Mouse (Mus musculus) monocyte, adult 59 days (primary cell): ENCODE results near the gene Rbbp4. TPM values are rescaled to one million over a fixed set of nuclear protein-coding genes. Genes with fewer than 3 reads are reported as not detected.

Source experiments
- total RNA-seq, 2 experiments: library from RNA; stranded (reverse); gene quantifications; one replicate each; pipeline ENCODE4 v1.2.4; 2023

The Rbbp4 gene
- total RNA-seq = 10 to 100 TPM; 91.3 to 97.8 TPM

DNA sequence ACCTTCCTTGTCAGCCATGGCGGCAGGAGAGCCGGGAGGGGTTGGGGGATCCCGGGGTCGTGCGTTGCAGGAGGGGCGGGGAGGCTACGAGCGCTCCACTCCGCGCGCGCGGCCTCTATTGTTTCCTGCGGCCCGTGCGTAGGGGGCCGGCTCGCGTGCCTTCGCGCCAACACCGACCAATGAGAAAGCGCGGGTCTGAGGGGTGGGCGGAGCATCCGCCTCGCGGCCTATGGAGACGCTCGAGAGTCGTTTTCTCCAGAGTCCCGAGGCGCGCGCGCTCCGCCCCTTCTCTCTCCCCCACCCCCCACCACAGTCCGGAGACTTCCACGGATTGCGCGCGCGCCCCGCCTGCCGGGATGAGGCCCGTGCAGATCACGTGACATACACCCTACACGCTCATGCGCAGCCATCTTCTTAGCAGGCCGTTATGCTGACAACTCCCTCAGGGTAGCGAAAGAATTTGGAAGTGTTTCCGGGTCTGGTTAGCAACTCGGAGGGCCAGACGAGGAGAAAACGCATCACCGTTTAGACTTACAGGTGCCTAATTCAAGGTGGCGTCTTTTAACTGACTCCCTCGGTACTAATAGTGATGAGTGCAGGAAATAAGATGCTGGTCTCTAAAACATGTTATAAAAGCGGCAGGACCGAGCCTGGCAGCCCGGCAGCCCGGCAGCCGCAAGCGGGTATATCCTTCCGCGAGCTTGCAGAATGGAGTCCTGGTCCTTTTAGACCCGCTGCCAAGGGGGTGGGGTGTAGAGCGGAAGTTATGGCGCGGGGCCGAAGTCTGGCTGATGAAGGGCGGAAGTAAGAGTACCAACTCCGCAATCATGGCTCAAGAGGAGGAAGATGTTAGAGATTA, at the start of gene Rbbp4, which contains the start of gene Zbtb8os:
Gene Rbbp4 (minus strand): TSS at position 155 of the 859 bp plus-strand sequence.
Gene Zbtb8os (plus strand): TSS at position 480 of the 859 bp plus-strand sequence.

GRCm38 (mm10) chr4:129377601-129378390, 42.6 kb upstream of the Rbbp4 start, which contains the start of gene Zbtb8a:
Gene Zbtb8a (minus strand): TSS chr4:129378116.

DNA sequence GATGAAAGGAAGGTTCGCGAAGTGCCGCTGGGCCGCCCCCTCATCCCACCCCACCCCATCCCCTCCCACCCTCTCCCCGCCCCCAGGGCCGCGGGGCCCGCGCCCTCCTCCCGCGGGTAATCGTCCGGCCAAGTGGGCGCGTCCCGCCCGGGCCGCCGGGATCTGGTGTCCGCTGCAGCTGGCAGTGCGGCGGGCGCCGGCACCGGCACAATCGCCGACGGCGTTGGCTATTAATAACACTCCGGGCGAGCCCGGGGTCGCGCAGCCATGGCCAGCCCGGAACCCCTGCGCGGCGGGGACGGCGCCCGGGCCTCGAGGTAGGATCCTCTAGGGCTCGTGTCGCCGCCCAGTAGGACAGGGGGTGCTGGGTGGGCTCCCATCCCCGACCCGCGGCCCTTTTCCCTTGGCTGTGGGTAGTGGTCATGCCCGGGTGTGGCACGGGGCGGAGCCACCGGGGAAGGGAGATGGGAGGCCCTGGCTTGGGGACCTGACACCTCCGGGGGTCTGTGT, 47.6 kb downstream of the Rbbp4 start, which contains the start of gene Sync:
Gene Sync (plus strand): TSS at position 146 of the 510 bp plus-strand sequence.

DNA sequence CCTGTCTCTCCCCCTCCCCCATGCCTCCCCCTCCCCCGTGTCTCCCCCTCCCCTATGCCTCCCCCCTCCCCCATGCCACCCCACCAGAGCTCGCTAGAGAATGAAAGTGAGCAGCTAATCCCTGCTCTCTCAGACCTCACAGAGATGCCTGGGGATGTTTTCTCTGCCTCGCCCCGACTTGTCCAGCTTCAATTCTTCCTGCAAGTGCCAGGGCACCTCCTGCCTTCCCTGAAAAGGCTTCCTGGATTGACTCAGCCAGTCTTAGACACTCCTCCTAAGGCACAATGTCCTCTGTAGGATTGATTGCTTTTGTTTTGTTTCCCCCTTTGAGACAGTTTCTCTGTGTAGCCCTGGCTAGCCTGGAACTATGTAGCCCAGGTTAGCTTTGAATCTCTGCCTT, 74.0 kb downstream of the Rbbp4 start, which contains the start of gene C77080:
Gene C77080 (minus strand): TSS at position 209 of the 400 bp plus-strand sequence.

Other genes starting within 250 kb of the Rbbp4 start
- not detected for gene Tmem54, start 229.8 kb downstream of the Rbbp4 start, total RNA-seq
- not detected for gene Hpca, start 213.3 kb downstream of the Rbbp4 start, total RNA-seq
- gene Fndc5, start 198.4 kb downstream of the Rbbp4 start, total RNA-seq = not detected
- gene S100pbp, start 145.6 kb downstream of the Rbbp4 start, total RNA-seq = 10 to 100 TPM; 17.5 to 18.9 TPM
- gene Yars, start 145.6 kb downstream of the Rbbp4 start, total RNA-seq = 10 to 100 TPM; 30.6 to 40.5 TPM
- gene C77080, start 74.0 kb downstream of the Rbbp4 start, total RNA-seq = under 1 TPM; 0.09 to 0.10 TPM
- not detected for gene Sync, start 47.8 kb downstream of the Rbbp4 start, total RNA-seq
- gene Zbtb8os, start 325 bp upstream of the Rbbp4 start, total RNA-seq = 10 to 100 TPM; 35.9 to 41.4 TPM
- 1 to 10 TPM; 1.2 TPM for gene Zbtb8a, start 42.7 kb upstream of the Rbbp4 start, total RNA-seq
- gene Zbtb8b, start 105.5 kb upstream of the Rbbp4 start, total RNA-seq = not detected
- gene Bsdc1, start 126.2 kb upstream of the Rbbp4 start, total RNA-seq = 100 to 1,000 TPM in 1 of 2 experiments, 10 to 100 TPM in 1; 92.2 to 105 TPM
- not detected for gene Tssk3, start 155.7 kb upstream of the Rbbp4 start, total RNA-seq
- gene Fam229a, start 155.8 kb upstream of the Rbbp4 start, total RNA-seq = 1 to 10 TPM in 1 of 2 experiments, not detected in 1; 1.0 TPM
- 10 to 100 TPM; 64.6 to 74.8 TPM for gene Marcksl1, start 178.2 kb upstream of the Rbbp4 start, total RNA-seq
- gene Hdac1, start 207.3 kb upstream of the Rbbp4 start, total RNA-seq = 10 to 100 TPM; 61.0 to 61.9 TPM
- 1 to 10 TPM; 2.2 to 2.5 TPM for gene Lck, start 238.3 kb upstream of the Rbbp4 start, total RNA-seq
- gene Fam167b, start 243.2 kb upstream of the Rbbp4 start, total RNA-seq = not detected